Mouse (Mus musculus): ENCODE measurements around the gene Pitpnb.
A peak's percentile ranks its signal among the peaks of the same experiment; 100 is the strongest.

DNA sequence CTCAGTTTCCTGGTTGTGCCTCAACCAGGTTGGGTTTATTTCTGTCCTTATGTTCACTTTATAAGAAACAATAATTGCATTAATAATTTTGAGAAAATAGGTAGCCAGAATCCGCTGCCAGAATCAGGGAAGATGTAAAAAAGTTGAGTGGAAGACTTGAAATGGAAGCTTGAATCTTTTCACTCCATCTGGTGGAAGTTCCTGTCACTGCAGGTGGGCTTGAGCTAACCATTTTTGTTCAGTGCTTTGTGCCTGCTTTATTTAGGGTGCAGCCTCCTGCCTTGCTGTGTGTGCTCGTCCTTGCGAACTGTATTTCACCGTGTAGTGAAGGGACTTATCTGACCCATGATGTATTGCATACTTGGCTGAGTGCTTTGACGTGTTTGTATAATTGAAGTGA lies 30.0 kb downstream of the Pitpnb start:
- TF ChIP-seq CTCF (conservative IDR thresholded peaks at IDR 0.05 in 1 of 2, IDR thresholded peaks at IDR 0.05 in 1 of 2; ENCODE audit: low read depth in 2 of 2, low read length in 2 of 2) = peak in 1 of 2 experiments; percentile 15; a peak in 1 of 4 replicates
- TF ChIP-seq ZKSCAN1 (IDR thresholded peaks at IDR 0.05; ENCODE audit: borderline replicate concordance, low read depth, low read length) = no peak
- TF ChIP-seq RAD21 (IDR thresholded peaks at IDR 0.05; ENCODE audit: low read depth, low read length) = no peak
- no peak for TF ChIP-seq HCFC1 (IDR thresholded peaks at IDR 0.05; ENCODE audit: low read depth, low read length)
